Mouse (Mus musculus): ENCODE results near the gene Fgd4.

Gene Fgd4

DNA sequence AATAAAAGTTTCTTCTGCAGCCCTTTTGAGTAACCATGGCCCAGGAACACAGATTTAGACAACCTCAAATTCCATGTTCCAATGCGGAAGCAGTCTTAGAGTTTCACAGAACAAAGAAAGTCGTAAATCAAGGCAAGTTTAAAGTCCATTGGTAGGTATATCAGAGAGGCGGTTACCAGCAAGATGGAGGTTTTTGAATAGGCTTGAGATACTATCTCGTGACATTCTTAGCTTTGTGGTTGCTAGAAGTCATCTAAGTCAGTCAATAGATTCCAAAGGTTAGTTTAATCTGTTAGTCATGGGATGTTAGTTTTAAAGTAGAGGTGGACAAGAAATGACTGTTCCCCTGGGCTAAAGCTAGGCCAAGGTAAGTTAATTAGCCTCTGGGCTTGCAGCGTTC, at the start of gene Fgd4:
TSS of gene Fgd4 (minus strand) at position 89 of the 400 bp plus-strand sequence.
- DNase-seq (ENCODE audit: low spot score), result no peak

DNA sequence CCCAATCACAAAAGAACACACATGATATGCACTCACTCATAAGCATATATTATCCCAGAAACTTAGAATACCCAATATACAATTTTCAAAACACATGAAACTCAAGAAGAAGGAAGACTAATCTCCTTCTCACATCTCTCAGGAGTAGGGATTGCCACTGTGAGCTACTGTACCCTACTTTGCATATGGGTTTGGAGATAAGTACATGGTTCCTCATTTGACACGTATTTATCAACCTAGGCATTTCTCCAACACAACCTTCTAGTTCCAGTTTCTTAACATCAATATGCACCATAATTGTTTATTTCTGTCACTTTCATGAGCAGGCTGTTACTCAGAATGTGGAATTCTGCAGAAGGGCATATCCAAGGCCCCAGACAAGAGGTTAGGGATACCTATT, 44.8 kb upstream of the Fgd4 start:
- DNase-seq (ENCODE audit: low spot score), result no peak

DNA sequence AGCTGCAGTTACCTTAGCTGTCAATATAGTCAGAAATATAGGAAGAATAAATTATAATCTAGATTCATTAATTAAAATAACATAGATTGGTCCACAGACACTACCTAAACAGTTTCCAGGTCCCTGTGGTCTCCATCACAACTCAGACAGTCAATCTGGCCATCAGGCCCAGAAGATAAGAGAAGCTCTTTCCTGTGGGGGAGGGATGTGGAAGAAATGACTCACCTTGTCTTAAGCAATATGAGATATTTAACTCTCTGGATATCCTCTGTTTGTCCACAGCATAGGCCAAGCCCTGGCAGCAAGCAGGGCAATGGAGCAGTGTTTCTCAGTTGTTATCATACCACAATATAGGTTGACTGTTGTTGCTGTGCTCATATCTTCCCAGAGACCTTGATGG, 33.4 kb upstream of the Fgd4 start:
- DNase-seq (ENCODE audit: low spot score), result no peak

- DNase-seq (ENCODE audit: low spot score), result no peak
These were observed 555 bp downstream of the Fgd4 start for GRCm38 (mm10) chr16:16599586-16600401.

DNA sequence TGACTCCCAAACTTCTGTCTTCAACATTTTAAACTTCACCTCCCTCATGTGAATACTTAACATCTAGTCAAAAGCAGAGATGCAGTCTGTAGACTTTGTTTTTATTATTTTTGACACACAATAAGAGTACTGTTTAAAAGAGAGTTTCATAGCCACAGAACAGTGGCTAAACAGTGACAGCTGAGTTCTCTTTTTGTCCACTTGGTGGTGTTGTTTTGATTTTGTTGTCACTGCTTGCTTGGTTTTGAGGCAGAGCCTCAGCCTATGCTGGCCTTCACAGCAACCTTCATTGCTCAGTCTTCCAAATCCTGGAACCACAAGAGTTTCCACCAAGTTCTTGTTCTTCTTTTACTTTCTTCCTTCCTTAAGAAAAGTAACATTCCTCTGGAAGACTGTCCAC, 3.8 kb downstream of the Fgd4 start:
- no peak for DNase-seq (ENCODE audit: low spot score)

DNA sequence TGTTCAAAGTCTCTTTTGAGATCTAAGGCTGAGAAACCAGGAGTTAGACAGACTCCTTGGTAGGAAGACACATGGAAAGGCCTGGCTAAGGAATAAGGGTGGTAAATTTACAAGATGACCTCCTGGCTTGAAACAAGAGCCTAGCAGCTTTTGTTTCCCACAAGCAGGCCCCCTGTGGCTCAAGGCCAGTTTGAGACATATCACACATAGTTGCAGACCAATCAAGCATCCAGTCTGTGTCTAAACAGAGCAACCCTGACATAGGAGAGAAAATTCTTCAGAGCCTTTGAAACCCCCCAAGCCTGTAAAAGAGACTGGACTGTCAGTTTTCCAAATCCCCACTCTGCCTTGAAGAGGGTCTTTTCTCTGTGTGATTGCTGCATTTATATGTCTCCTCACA, 7.7 kb downstream of the Fgd4 start:
- no peak for DNase-seq (ENCODE audit: low spot score)

DNA sequence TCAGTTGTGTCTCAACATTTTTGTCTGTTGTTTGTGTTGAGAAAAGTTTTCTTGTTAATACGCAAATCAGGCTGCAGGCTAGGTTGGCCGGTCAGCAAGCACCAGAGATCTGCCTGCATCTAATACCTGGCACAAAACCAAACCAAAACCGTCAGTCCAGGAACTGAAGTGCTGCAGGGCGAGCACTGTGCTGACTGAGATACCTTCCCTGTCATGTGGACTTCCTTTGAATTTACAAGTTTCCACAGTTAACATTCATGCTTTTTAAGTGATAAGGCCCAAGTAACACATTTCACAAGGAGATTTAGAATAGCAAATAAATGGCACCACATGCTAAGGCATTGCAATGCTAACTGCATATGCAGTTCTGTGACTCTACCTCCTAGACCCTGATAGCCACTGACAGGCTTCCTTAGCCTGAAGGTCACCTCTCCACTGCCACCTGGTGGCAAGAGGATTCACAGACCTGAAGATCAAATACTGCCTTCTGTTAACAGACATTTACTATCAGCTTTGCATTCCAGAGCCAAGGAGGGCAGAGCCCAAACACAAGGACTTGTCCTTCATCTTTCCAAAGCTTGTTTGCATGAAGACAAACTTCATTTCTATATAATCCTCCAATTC, 15.8 kb downstream of the Fgd4 start:
- peak; percentile 33 for DNase-seq (ENCODE audit: low spot score)

GRCm38 (mm10) chr16:16576556-16576955, 23.8 kb downstream of the Fgd4 start:
- DNase-seq (ENCODE audit: low spot score), result no peak

- DNase-seq (ENCODE audit: low spot score), result no peak
These were observed 25.8 kb downstream of the Fgd4 start for GRCm38 (mm10) chr16:16574508-16574907.

DNA sequence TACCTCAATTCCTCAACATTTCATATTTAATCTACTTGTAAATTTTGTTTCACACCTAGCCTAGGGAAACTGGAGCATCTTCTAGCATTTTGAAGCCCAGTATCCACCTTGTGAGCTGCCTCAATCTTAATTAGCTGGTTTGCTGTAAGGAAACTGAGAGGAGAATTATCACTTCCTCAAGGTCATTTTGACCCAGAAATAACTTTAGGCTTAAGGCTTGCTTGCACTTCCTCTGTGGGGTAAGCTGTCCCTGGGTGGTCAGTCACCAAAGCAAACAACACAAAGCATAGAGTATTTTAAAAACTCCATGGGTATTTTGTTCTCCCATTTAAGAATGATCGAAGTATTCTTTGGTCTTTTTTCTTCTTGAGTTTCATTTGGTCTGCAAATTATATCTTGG, 27.2 kb downstream of the Fgd4 start:
- no peak for DNase-seq (ENCODE audit: low spot score)

DNA sequence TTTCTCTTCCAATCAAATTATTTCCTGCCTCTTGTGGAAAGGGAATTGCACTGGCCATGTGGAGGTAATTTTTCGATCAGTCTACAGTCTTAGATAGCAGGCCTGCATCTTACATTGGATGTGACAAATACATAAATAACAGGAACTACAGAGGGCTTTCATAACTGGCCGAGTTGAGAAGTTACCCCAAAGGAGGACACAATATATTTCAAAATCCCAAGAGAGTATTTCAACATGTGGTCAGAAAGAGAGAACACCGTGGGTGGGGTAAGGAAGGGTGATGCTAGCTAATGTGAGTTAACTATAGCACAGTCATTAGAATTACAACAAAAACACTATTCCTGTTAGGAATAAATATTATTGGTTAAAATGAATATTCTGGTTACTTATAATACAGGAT, 29.0 kb downstream of the Fgd4 start:
- DNase-seq (ENCODE audit: low spot score), result no peak

DNA sequence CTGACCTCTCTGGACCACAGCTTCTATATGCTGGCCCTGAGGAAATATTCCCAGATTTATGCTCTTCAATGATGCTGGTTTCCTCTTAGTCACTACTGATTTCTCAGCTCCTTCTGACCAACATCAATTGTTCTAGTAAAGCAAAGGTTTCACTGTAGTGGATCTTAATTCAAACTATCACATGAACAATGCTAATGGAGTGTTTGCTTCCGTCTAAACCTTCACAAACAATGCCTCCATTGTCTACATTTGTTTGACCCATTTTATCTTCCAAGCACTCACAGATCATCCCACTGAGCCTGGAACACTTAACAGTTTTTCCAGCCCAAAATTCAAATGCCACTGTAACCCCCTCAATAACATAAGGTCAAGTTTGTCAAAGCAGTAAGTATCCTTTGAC, 33.6 kb downstream of the Fgd4 start:
- DNase-seq (ENCODE audit: low spot score), result no peak

- DNase-seq (ENCODE audit: low spot score), result no peak
These were observed 34.1 kb downstream of the Fgd4 start for GRCm38 (mm10) chr16:16566215-16566614.

DNA sequence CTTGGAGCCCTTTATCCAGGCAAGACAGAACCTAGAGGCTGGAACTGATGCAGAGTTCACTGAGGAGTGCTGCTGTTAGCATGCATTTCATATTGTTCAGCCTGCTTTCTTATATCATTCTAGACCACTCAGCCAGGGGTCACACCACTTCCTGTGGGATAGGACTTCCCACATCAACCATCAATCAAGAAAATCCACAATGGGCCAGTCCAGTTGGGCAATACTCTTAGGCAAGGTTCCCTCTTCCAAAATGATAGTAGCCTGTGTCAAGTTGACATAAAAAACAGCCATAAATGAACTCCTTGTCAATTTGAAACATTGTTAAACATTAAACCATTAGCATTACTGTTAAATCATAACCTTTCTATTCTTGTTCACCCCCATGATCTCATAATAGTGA, 34.6 kb downstream of the Fgd4 start:
- DNase-seq (ENCODE audit: low spot score), result no peak

- no peak for DNase-seq (ENCODE audit: low spot score)
These were observed 39.6 kb downstream of the Fgd4 start for GRCm38 (mm10) chr16:16560718-16561117.

DNA sequence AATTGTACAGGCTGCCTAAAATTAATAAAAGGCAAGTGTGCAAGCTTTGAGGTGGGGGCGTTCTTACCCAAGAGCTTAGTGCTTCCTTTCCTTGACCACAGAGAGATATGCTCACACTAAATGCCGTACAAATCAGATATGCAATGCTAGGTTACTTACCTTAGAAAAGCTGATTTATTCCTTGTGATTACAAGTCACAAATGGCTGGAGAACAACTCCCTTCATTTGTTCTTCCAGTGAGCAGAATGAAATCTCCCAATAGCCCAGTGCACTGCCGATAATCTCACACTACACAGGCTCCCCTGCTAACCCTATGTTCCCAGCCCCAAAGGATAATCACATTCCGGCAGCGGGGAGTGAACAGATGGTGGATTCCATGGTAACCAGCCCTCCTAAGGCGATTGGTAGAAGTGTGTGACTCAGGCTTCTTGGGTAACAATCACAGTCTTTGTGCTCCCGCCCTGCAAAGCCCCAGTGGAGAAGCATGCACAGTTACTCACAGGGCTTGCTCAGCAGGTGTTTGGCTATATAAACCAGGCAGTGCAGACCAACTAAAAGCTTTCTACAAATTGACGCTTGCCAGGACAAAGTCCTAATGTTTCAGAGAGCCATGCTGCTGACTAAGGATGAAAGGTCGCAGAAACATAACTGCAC, 40.3 kb downstream of the Fgd4 start:
- DNase-seq (ENCODE audit: low spot score), result no peak

- no peak for DNase-seq (ENCODE audit: low spot score)
These were observed 41.1 kb downstream of the Fgd4 start for GRCm38 (mm10) chr16:16559016-16559877.

DNA sequence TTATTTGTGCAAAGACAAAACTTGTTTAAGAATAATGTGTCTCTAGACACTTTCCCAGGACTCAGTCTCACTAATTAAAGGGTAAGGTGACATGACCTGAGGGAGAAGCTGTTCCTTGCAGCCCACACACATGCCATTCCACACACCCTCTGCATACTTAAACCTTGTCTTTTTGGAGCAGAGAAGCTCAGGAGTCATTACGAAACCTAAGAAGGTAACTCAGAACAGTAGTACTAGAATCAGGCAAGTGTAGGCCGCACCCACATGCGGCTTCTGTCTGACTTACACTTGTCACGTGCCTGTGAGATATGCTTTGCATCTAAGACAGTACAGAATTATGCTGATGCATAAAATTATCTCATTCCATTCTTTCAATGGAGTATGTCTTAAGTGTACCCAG, 42.6 kb downstream of the Fgd4 start:
- no peak for DNase-seq (ENCODE audit: low spot score)

GRCm38 (mm10) chr16:16554098-16554497, 46.3 kb downstream of the Fgd4 start:
- no peak for DNase-seq (ENCODE audit: low spot score)

DNA sequence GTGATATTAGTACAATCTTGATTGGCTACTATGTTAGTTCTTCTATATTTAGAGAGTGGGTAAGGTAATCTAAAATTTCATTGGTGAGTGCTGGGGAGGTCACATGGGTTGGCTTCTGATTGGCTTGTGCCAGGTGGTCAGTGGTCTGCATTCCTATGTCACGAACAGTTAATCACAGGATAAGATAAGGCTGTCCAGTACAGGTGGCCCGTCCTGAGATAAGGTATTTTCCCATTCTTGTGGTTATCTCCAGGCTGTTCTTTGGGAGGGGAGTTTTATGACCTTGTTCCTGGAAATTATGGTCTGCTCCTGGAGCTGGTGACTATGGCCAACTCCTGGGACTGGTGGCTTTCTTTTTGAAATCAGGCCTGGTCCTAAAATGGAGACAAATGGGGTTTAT, 48.2 kb downstream of the Fgd4 start:
- no peak for DNase-seq (ENCODE audit: low spot score)

- no peak for DNase-seq (ENCODE audit: low spot score)
These were observed 51.2 kb downstream of the Fgd4 start for GRCm38 (mm10) chr16:16549105-16549504.

- no peak for DNase-seq (ENCODE audit: low spot score)
These were observed 53.7 kb downstream of the Fgd4 start for GRCm38 (mm10) chr16:16546657-16547056.

All from spleen, adult 12 weeks (tissue).